Mouse (Mus musculus) gastrocnemius, adult 18-20 months (tissue): Measurements from ENCODE around the gene Meis2. TPM values are rescaled to one million over a fixed set of nuclear protein-coding genes. Genes with fewer than 3 reads are reported as not detected.
A peak's percentile ranks its signal among the peaks of the same experiment; 100 is the strongest.

Source experiments
- DNase-seq: peaks from one replicate; pipeline ENCODE4 v3.0.0; 2021; ENCODE audit warnings: low spot score
- total RNA-seq, 2 experiments: library from RNA; stranded (reverse); gene quantifications; 2 replicates each; pipeline ENCODE4 v1.2.3; 2021

The Meis2 gene
- total RNA-seq, 2 experiments from 2014 or later = 1.3 to 1.4 TPM

DNA sequence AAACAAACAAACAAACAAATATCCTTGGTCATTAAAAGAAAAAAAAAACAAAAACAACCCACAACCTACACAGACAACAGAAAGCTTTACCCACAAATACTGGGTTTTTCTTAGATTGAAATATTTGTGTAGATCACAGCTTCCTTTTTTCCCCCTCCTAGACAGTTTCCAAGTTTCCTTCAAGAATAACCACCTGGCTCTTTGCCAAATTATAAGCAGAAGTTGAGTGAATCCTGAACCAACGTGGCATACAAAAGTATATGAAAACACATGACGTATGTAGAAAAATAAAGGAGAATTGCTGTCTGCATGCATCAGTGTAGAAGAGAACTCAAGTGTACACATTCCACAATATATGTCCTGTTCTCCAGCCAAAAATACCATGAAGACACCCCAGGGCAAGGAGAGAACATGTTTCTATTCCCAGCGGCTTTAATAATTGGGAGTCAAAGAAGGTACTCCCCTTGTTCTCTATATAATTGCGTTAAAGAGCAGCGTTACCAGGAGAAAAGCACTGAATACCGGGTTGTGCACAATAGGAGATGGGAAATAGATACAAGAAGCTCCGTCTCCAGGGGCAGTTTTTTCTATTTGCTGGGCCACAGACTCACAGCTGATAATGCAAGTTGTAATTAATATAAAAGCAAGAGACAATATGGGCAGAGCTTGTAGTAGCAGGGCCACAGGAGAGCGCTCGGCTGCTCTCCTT lies 13.6 kb downstream of the Meis2 start:
- DNase-seq = no peak

DNA sequence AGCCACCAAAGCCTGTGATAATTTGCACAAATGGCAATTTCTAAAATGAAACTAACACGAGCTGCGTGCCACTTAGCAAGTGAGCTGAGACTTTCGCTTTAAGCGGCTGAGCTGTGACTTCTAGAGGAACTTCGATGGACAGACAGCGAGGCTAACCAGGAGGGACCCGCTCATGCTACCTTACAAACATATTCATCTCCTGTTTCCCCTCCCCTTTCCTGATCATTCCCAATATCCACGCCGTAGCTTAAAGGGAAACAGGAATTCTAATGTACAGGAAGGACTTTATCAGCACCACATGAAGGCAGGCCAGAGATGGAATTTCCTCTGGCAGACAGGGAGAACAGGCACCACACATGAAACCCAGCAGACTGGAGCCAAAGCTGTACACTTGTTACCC lies 15.9 kb downstream of the Meis2 start:
- no peak for DNase-seq

DNA sequence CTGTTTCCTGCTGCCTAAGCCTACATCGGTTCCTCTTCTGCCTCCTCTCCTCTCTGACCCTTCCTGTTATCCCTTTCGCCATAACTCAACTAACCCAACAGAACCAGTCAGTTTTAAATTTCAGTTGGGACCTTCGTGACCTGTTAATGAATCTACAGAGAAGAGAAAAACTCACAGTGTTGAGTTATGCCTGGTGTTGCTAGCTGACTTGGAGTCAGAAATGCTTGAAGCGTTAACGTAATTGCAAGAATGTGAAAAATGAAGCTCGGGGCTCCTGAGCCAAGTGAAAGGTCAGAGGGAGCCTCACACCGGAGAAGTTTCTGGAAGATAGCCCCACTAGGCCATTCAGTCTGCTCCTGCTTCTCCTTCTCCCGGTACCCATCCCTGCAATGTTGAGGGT lies 18.3 kb downstream of the Meis2 start:
- DNase-seq = no peak

DNA sequence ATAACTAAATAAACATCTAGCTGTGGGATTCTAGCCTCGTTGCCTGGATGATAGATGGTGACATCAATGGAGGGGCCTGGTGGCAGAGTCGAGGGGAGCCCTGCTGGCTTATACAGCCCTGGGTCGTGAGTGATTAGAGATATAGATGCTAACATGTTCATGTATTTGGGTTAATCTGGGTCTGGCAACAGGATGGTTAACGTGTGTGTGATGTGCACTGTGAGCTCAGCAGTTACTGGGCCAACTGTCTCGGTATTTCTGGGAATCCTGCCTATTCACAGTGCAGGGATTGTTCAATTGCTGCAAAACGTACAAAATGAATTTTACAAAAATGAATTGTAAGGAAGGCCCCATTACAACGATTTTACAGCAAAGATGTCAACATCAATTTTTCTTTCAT lies 20.6 kb downstream of the Meis2 start:
- peak; percentile 13 for DNase-seq

DNA sequence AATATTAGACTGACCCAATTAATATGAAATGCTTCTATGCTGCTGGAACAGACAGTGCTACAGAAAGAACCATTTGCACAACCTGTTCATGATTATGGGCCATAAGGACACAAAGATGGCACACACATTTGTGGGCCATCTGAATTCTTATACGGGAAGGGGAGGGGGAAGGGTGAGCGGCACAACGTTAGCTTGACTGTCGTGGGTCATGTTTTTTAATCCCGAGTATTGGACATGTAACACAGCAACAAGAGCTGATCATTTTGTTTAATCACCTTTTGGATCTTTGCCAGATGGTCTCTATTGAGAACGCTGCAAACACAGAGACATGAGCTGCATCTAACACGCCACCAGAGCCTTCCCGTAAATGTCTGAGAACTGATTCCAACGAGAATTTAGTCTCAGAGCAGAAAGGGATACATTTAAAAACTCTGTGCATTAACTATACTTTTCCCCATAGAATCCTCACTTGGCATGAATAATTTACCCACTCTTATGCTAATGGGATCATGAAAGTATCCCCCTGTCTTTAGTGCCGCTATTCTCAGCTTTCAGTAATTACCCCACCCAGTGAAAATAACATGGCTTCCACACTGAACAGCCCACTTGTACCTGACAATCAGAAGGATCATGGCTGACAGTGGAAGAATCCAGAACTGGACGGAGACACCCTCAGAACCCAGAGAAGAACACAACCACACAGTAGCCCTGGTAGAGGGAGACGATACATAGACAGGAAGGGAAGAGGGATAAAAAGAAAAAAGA lies 22.5 kb downstream of the Meis2 start:
- no peak for DNase-seq

DNA sequence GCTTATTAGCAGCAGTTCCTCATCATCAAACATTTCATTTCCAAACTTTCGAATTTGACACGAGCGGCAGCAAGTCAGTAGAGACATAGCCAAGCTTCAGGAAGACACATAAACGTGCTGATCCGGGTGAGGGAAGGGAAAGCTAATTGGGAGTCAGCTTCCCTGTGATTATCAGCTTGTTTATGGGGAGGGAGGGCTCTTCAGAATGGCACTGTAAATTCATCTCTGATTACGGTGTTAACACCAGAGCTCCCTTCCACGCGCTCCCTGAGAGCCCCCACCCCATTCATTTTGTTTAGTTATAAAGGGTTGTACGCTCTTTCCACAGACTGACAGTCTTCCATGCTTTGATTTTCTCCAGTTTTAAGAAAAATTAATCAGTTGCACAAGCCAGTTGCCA lies 23.2 kb downstream of the Meis2 start:
- no peak for DNase-seq

DNA sequence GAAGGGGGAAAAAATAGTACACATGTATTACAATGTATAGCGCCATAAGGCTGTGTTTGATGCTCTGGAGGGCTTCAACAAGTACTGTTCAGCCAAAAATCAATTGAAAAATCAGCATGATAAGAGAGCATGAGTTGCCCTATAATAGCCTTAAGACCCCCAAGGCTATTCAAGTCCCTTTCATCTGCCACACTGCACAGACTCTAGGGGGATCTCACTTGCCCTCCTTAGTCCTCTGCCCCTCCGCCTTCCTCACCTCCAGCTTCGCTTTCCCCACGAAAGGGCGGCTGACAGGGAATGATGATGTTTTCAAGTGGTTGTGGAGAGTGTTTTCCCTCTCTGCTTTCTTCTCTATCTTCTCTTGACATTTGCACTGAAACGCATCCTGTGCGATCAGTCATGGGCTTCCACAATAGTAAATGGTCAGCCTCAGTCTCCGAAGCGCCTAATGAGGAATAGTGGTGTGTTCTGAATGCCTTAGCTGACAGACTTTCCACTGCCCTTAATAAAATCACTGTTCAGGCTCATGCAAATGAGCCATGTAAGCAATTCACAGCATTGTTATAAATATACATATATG lies 23.9 kb downstream of the Meis2 start:
- no peak for DNase-seq

DNA sequence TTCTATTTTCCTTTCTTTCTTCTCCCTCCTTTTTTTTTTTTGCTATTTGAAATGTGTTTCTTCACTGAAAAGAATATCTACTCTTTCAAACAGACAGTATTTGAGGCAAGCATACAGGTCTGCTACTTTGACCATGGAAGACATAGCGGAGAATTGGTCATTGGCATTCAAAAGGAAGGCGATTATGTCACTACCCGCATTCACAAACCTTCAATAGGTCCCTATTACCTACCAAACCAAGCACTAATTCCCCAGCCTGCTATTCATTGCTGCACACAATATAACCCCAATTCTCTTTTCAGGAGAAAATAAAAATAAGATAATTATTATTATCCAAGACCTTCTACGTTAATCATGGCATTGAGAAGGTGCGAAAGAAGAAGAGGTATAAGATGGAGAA lies 30.3 kb downstream of the Meis2 start:
- DNase-seq = no peak

DNA sequence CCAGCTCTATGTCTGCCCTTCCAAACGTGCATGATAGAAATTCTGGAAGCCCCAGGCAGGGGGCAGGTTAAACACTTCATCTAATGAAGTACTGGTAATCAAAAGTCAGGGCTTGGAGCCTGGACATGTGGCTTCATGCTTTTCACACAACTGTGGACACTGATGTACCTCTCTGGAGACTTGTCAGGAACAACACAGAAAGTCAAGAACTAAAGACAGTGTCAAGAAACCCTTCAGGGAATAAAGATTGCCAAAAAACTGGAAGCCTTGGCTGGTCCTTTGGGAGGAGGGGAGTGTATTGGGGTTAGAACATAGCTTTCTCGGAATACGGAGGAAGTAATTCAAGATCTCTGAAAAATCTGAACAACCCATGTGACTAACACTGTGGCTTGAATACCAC lies 37.5 kb downstream of the Meis2 start:
- peak; percentile 19 for DNase-seq

DNA sequence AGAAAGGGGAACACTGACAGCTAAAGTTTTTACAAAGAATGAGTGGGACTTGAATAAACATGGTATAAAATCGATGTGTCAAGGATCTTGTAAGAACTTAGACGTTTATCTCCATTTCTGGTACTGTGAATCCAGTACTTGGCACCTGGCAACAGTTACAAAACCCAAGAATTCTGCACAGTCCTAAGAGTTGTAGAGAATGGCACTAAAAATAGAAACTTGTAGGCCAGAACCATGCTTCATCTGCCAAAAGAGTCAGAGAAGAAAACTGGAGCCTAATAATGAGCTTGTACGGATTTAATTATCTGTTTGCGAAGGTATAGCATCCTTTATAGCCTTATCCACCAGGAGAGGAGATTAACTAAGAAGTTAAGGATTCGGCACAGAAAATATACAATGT lies 42.8 kb downstream of the Meis2 start:
- DNase-seq = no peak

DNA sequence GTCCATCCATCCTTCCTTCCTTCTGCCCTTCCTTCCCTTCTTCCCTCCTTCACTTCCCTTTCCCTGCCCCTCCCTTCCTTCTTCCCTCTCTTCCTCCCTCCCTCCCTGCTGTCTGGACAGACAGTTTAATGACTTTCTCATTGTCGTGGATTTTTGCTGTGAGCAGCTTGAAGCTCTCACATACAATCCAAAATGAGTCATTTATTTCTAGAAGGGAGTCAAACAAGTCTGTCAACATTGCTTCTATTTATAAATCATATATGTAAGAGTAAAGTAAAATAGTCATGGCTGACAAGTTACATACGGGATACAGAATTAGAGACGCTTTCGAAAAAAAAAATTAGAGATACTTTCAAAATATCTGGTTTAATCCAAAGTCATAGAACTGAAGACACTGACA lies 43.7 kb downstream of the Meis2 start:
- DNase-seq = no peak

DNA sequence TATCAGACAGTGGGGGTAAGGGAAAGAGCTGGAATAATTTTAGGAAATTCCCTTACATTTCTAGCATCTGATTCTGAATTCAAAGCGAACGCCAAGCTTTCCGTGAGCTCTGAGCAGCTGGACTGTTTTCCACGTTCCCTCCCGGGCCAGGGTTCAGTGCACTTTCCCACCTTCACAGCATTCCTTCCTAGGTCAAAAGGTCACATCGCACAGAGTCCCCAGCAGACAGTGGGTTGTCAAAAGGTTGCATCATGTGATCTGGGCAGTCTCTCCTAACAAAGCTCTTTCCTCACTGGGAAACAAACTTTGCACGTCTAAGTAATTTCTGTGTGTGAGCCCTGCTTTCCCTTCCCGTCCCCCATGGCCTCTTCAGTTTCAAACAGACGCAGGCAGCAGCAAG lies 44.6 kb downstream of the Meis2 start:
- DNase-seq = no peak

DNA sequence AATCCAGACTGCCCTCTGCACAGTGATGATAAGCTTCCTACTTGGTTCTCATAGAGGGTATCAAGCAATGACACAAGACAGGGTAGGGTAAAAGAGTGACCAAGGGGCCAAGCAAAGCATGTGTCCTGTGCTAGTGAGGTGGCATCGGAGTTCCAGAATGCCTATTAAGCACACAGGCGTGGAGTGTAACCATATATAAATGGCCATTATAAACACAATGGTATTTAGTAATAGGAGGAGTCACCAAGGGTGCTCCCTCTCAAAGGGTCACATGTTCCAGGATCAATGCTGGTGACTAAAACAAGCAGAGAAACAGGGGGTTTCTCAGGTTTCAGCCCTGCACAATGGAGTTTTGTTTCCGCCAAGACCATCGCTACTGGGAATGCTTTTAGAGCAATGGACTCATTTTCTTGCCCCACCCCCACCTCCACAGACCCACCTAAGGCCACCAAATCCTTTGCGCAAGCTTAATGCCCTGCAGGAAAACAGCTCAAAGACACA lies 45.1 kb downstream of the Meis2 start:
- DNase-seq = no peak

DNA sequence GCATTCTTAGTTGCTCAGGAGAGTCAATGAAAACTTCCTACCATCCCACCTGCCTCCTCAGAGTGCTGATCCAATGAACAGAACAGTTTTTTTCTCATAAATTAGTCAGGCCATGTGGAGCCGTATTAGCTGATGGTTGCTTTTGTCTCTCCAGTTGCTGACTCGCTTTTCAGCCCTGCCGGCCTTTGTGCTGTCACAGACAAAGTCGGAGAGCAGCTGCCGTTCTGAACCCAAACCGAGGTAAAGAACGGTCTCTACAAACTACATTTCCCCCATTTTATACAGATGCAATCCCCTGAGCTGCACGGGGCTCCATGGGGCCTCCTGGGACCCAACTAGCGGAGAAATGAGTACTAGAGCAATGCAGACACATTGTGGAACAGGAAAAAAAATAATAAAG lies 45.7 kb downstream of the Meis2 start:
- DNase-seq = no peak

DNA sequence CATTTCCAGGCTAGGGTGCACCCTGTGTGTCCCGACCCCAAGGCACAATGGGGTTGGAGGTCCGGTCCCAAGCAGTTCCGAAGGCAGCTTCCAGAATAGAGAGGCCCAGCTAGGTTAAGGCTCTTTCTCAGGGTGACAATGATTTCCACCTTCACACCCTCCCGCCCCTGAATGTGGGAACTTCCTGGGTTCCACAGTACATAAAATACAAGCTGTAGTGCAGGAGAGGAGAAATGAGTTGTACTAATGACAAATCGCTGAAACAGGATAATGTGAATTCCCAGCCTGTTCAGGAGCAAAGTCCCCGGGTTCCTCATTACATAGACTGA lies 46.2 kb downstream of the Meis2 start:
- DNase-seq = no peak

DNA sequence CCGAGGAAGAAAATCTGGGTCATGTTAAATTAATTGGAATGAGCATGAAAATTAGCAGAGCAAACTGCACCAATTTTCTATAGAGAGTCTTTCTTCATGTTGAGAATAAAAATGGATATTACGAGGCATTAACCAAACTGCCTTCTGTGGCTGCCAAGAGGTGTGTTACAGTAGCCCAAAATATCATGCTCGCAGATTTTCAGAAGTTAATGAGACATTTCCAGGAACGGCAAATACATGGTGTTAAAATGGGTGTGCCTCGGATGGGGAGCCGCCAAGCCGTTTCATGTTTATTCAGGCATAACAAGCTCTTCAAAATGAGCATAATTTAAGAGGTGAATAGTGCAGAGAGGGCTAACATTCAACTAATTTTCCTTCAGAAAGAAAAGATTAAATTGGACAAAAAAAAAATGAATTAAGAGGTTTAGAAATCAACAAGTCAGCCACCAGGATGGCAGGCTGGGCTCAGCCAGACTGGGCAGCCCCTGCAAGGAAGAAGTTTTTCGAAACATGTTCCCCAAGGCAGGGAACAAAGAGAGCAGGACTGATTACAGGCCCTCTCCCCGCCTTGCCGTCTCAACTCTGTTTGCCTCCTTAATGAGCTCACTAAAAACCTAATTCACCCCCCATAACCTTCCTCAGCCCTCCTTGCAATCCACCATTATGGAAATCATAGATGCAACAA lies 46.7 kb downstream of the Meis2 start:
- DNase-seq = no peak

DNA sequence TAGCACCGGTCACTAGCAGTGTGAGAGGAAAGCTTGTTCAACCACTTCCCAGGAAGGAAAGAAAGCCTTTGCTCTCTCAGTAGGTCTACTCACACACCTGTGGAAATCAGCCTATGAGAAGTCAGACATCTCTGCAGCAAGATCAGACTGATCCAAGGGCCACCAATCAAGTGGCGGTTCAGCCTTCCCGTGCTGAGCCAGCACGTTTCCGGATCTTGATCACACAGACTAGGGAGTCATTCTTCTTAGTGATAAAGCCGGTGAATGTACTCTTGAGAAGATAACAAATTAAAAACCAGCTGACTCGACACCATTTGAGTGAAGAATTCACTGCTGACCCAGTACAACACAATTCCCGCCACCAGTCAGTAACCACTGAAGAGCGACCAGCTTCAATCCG lies 50.1 kb downstream of the Meis2 start:
- no peak for DNase-seq

DNA sequence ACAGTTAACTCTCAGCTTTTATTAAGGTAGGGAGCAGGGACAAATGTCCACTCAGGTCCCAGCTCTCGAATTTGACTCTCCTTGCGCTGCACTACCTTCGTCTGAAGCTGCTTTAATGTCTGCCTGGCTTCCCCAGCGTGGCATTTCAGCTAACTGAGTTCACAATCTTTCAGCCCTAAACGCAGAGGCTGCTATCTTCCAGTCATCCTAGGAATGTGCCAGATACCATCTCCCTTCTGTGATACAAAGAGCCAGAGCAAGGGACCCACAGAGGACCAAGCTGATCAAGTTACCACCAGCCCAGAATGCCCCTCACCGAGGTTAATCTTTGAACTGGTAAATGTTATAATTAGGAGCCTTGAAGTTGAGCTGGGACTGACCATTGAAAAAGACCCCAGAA lies 55.2 kb downstream of the Meis2 start:
- DNase-seq = no peak

DNA sequence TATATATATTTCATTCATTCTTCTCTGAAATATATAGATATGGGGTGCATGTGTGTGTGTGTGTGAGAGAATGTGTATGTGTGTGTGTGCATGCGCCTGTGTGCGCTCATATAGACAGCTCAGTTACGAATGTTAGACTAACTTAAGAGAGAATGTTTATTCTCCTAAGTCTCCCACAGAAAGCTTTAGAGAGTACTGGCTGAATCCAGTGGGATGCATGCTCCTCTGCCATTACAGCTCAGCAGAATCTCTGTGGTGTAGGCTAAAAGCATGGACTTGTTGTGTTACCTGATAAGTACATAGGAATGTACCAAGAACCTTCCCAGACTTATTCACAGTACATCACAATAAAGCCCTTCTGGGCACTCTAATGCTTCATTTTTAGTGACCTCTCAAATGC lies 55.6 kb downstream of the Meis2 start:
- DNase-seq = no peak

DNA sequence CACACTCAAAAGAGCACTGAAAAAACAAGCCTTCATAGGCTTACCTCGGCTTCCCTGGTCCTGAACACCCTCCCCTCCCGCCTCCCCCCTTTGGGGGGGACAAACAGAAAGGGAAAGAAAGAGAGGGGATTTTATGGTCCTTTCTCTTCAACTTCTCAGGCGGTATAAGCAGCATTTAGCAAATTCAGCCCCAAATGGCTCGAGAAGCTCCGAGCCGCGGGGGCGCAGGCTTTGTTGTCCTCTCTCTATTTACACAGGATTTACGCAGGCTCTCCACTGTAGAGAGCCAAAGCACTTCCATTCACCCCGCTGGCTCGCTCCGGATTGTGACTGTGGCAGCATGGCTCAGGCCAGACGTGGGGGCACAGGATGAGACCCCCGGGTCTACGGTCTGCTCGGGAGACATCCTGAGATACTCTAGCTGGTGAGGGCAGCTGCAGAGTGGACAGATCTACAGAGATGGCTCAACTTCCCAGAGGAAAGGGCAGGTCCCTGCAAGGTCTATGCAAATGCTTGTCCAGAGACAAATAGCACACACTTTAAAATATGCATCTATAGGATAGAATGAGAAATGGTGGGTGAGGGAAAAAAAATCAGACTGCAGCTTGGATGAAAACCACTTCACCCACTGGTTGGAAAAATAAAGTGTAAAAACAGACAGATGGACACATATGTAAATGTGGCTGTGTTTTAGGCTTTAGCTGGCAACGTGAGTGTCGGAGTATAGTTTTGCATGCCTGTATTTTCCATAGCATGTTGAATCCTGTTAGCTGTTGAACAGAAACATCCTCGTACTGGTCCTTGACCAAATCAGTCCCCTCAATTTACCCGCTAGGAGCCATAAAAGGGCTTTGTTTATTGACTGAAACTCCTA lies 56.3 kb downstream of the Meis2 start:
- DNase-seq = no peak

DNA sequence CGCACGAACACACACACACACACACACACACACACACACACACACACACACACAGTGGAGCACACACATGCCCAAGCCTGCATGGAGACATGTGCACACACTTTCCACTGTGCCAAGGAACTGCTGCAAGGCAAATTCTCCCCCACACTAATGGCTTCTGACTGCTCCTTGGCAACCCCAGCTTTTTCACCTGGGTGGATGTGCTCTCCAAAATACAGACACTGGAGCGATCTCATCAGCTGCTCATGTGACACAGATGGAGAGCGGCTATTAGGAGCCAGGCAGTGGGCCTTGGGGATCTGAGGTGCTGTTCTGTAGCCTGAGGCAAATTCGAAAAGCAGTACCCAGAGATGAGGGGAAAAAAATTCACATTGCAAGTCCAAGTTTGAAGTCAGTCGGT lies 63.3 kb downstream of the Meis2 start:
- DNase-seq = no peak
